Mouse (Mus musculus) embryonic fibroblast, embryonic 13.5 days (primary cell): Measurements from ENCODE around the gene Mrps21. TPM values are rescaled to one million over a fixed set of nuclear protein-coding genes. Genes with fewer than 3 reads are reported as not detected.
"Not testable (repeated sequence)": the region's sequence is repeated elsewhere in the genome, so short reads cannot be mapped to it uniquely, and the experiment has no call there.

Source experiments
- H3K27ac ChIP-seq: 2 replicates; pipeline ENCODE4 v1.5.1; 2012; ENCODE audit warnings: low read length, control low read depth, inconsistent platforms; ENCODE audit not compliant: insufficient read depth
- H3K4me1 ChIP-seq: 2 replicates; pipeline ENCODE4 v1.6.1; 2011; ENCODE audit warnings: low read length; ENCODE audit not compliant: control insufficient read depth, insufficient read depth
- H3K4me3 ChIP-seq: 2 replicates; pipeline ENCODE4 v1.5.1; 2011; ENCODE audit warnings: mild to moderate bottlenecking, control low read depth, low read length; ENCODE audit not compliant: insufficient read depth
- CTCF ChIP-seq: IDR thresholded peaks from 2 replicates; pipeline ENCODE4 v1.5.1; 2011; ENCODE audit warnings: mild to moderate bottlenecking, control low read depth, low read length, moderate library complexity, borderline replicate concordance; ENCODE audit not compliant: insufficient read depth
- POLR2A ChIP-seq: IDR thresholded peaks from 2 replicates; pipeline ENCODE4 v1.6.1; 2011; ENCODE audit warnings: low read depth, mild to moderate bottlenecking, control low read depth, low read length, moderate library complexity
- polyA plus RNA-seq: library from polyadenylated mRNA; stranded (reverse); fragments of >200 nt; gene quantifications from 2 replicates; pipeline ENCODE4 v1.2.4, GENCODE M21; 2011; ENCODE audit warnings: low read depth; ENCODE audit not compliant: missing spikeins, insufficient read length

Mrps21 gene
- polyA plus RNA-seq, 1 experiment = 171 TPM

- TF ChIP-seq POLR2A = no peak
- no peaks in the 10 kb centered on the region for H3K4me1 ChIP-seq
- peak overlapping the region; percentile 84 for H3K4me3 ChIP-seq
- H3K27ac ChIP-seq = peak overlapping the region; percentile 23
Observed at GRCm38 (mm10) chr3:95870976-95871375, 343 bp downstream of the Mrps21 start.

- no peak overlapping the region for H3K4me3 ChIP-seq
Observed at GRCm38 (mm10) chr3:95867408-95867807, 3.9 kb downstream of the Mrps21 start.

GRCm38 (mm10) chr3:95866071-95866470 lies 5.2 kb downstream of the Mrps21 start:
- Histone ChIP-seq H3K27ac (no peak overlapping the region), H3K4me1 (no peaks in the 10 kb centered on the region), H3K4me3 (no peak overlapping the region)
- no peak for TF ChIP-seq CTCF
- TF ChIP-seq POLR2A = no peak

More at GRCm38 (mm10) chr3:95867408-95867807, 3.9 kb downstream of the Mrps21 start:
- H3K4me1 ChIP-seq = no peaks in the 10 kb centered on the region
- TF ChIP-seq CTCF = no peak
- no peak for TF ChIP-seq POLR2A
- H3K27ac ChIP-seq = no peak overlapping the region

- Histone ChIP-seq H3K27ac (no peak overlapping the region), H3K4me3 (no peak overlapping the region), H3K4me1 (no peaks in the 10 kb centered on the region)
- TF ChIP-seq CTCF = no peak
- TF ChIP-seq POLR2A = no peak
Observed at GRCm38 (mm10) chr3:95865571-95865970, 5.7 kb downstream of the Mrps21 start.

GRCm38 (mm10) chr3:95865050-95865449 lies 6.3 kb downstream of the Mrps21 start:
- H3K4me3 ChIP-seq = no peak overlapping the region
- TF ChIP-seq CTCF = no peak
- no peak for TF ChIP-seq POLR2A
- H3K4me1 ChIP-seq = no peaks in the 10 kb centered on the region
- H3K27ac ChIP-seq = no peak overlapping the region

GRCm38 (mm10) chr3:95863578-95863977 lies 7.7 kb downstream of the Mrps21 start:
- Histone ChIP-seq H3K4me3 (no peak overlapping the region), H3K27ac (no peak overlapping the region), H3K4me1 (no peaks in the 10 kb centered on the region)
- TF ChIP-seq POLR2A (no peak), CTCF (no peak)

- no peak overlapping the region for H3K4me3 ChIP-seq
- no peaks in the 10 kb centered on the region for H3K4me1 ChIP-seq
- no peak for TF ChIP-seq POLR2A
- no peak overlapping the region for H3K27ac ChIP-seq
Observed at GRCm38 (mm10) chr3:95861796-95862195, 9.5 kb downstream of the Mrps21 start.

GRCm38 (mm10) chr3:95861216-95861615 lies 10.1 kb downstream of the Mrps21 start:
- no peak overlapping the region for H3K27ac ChIP-seq
- peaks cover under 1% of the 10 kb centered on the region; the same call in 1 of the 2 replicates for H3K4me1 ChIP-seq
- no peak for TF ChIP-seq CTCF
- no peak for TF ChIP-seq POLR2A
- H3K4me3 ChIP-seq = no peak overlapping the region

GRCm38 (mm10) chr3:95860323-95860722 lies 11.0 kb downstream of the Mrps21 start:
- no peak for TF ChIP-seq POLR2A
- TF ChIP-seq CTCF = no peak
- Histone ChIP-seq H3K27ac (no peak overlapping the region), H3K4me1 (peaks cover 3% of the 10 kb centered on the region; the same call in 1 of the 2 replicates)

GRCm38 (mm10) chr3:95858278-95858677 lies 13.0 kb downstream of the Mrps21 start:
- not testable (repeated sequence) for H3K4me1 ChIP-seq, H3K4me3 ChIP-seq

More at GRCm38 (mm10) chr3:95860323-95860722, 11.0 kb downstream of the Mrps21 start:
- no peak overlapping the region for H3K4me3 ChIP-seq

GRCm38 (mm10) chr3:95857050-95857449 lies 14.3 kb downstream of the Mrps21 start:
- H3K4me1 ChIP-seq, H3K4me3 ChIP-seq, H3K27ac ChIP-seq: not testable (repeated sequence)

More at GRCm38 (mm10) chr3:95858278-95858677, 13.0 kb downstream of the Mrps21 start:
- not testable (repeated sequence) for H3K27ac ChIP-seq

GRCm38 (mm10) chr3:95856115-95856514 lies 15.2 kb downstream of the Mrps21 start:
- no peak for TF ChIP-seq CTCF
- TF ChIP-seq POLR2A = no peak
- Histone ChIP-seq H3K4me1 (peaks cover 3% of the 10 kb centered on the region; the same call in 1 of the 2 replicates), H3K4me3 (peak overlapping the region; percentile 11), H3K27ac (peak overlapping the region; percentile 69)
